ENCODE assay signal across 13 mouse cellular contexts in genomic region chr8:85381926-85382325, GRCm38 (mm10). TPM values are rescaled to one million over a fixed set of nuclear protein-coding genes. Genes with fewer than 3 reads are reported as not detected.
DNase-seq lines count a peak whose midpoint lies in the region; ATAC-seq lines count a peak whose summit lies in the region.
"Had no signal": no experiment of that assay in that cellular context is flagged by ENCODE, and none has a peak within 500 bp of the region (broad histone marks: within the 10 kb centered on the region; RNA-seq: fewer than 3 reads in every experiment).

No protein-coding gene starts in this region.

- H3K4me3 ChIP-seq in hindbrain, embryonic 13.5 days, result no peak overlapping the region

- 85% methylated on average over 4 of the region's 4 CpGs for WGBS in hindbrain, embryonic 13.5 days

- H3K9ac ChIP-seq in hindbrain, embryonic 13.5 days, result no peak overlapping the region

- no peaks in the 10 kb centered on the region for H3K4me1 ChIP-seq in hindbrain, embryonic 13.5 days (replicated peaks)

- H3K36me3 ChIP-seq in hindbrain, embryonic 13.5 days, result no peaks in the 10 kb centered on the region

- H3K27me3 ChIP-seq in hindbrain, embryonic 13.5 days, result no peaks in the 10 kb centered on the region
- H3K27me3 ChIP-seq: CH12.LX had no signal

- H3K27ac ChIP-seq in hindbrain, embryonic 13.5 days, result no peak overlapping the region

- no peak overlapping the region for H3K4me2 ChIP-seq in hindbrain, embryonic 13.5 days

- ATAC-seq in hindbrain, embryonic 13.5 days (ENCODE audit: low FRiP score), result no peak
- ATAC-seq: forebrain, embryonic 14.5 days had no signal

- H3K9me3 ChIP-seq in hindbrain, embryonic 13.5 days, result no peaks in the 10 kb centered on the region

- peak; percentile 28 to 41 for DNase-seq in layer of hippocampus, adult 18-20 months (ENCODE audit: low spot score in 2 of 2)
- DNase-seq in layer of hippocampus, adult 11-12 months (ENCODE audit: low spot score), result no peak
- DNase-seq in testis, postnatal 10 days (ENCODE audit: low spot score), result peak; percentile 48
- DNase-seq in testis, postnatal 14 days (ENCODE audit: low spot score), result no peak
- peak; percentile 74 for DNase-seq in liver
- DNase-seq in right cerebral cortex, postnatal 4 days, result peak; percentile 11
- DNase-seq in kidney, adult 18-20 months, result no peak
- DNase-seq: cerebellum, adult 2 months; kidney, postnatal 4 days; lung, postnatal 14 days had no signal

RNA-seq across cellular contexts. Expression of gene Mylk3, which starts 4.2 kb away (rescaled TPM):
- total RNA-seq in layer of hippocampus, adult 18-20 months (2021), result 1 to 10 TPM; 3.5 to 4.0 TPM
- polyA plus RNA-seq in hindbrain, embryonic 13.5 days (2015; fragmentation: Nextera tagmentation; extraction: Ambion mirVana), result 0.38 and 0.39 TPM in 2 replicates

RNA-seq across cellular contexts. Expression of gene 4921524J17Rik, which starts 50.7 kb away (rescaled TPM):
- 10 to 100 TPM; 13.6 to 16.9 TPM for total RNA-seq in layer of hippocampus, adult 18-20 months (2021)
- 42.5 and 46.7 TPM in 2 replicates for polyA plus RNA-seq in hindbrain, embryonic 13.5 days (2015; fragmentation: Nextera tagmentation; extraction: Ambion mirVana)

Comparison
In these comparisons a context has a peak if more than half of its experiments do, and no peak if none do; other contexts are left out.
1. DNase-seq: peak in layer of hippocampus, adult 18-20 months (2 of 2), testis, postnatal 10 days (single experiment), liver (single experiment) and right cerebral cortex, postnatal 4 days (single experiment); none in layer of hippocampus, adult 11-12 months (single experiment), testis, postnatal 14 days (single experiment) and kidney, adult 18-20 months (single experiment).